Mouse (Mus musculus): ENCODE data around the gene Ykt6. TPM values are rescaled to one million over a fixed set of nuclear protein-coding genes. Genes with fewer than 3 reads are reported as not detected.
"Not testable (repeated sequence)": the region's sequence is repeated elsewhere in the genome, so short reads cannot be mapped to it uniquely, and the experiment has no call there.

Ykt6 gene
- polyA plus RNA-seq, 1 experiment, result 61.1 TPM

DNA sequence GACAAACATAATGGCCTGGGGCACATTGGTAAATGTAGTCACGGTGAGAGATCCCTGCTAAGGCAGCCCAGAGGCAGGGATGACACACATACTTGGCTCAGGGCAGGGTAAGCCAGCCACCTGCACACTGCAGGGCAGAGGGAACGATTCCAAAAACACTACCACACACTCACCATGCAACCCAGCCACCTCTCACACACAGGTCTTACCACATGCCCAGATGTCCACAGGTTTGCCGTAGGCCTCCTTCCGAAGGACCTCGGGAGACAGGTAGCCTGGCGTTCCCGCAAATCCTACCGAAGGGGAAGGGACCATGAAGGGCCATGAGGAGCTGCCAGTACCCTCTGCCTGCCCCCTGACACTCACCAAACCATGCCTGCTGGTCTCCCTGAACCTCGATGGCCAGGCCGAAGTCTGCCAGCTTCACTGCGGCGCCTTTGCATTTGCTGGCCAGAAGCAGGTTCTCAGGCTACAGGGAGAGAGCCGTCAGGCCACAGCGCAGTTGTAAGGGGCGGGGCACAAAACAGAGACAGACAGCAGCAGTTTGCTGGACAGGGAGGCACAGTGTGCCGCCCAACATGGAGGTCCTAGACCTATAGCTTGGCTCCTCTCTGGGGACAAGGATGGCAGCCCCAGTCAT lies 34.6 kb downstream of the Ykt6 start:
- DNase-seq (ENCODE audit: extremely low spot score in 1 of 2, low spot score in 1 of 2), result no peak

- DNase-seq (ENCODE audit: extremely low spot score in 1 of 2, low spot score in 1 of 2), result peak in 1 of 2 experiments; percentile 62
Measured at GRCm38 (mm10) chr11:5990910-5991309, 35.4 kb downstream of the Ykt6 start.

DNA sequence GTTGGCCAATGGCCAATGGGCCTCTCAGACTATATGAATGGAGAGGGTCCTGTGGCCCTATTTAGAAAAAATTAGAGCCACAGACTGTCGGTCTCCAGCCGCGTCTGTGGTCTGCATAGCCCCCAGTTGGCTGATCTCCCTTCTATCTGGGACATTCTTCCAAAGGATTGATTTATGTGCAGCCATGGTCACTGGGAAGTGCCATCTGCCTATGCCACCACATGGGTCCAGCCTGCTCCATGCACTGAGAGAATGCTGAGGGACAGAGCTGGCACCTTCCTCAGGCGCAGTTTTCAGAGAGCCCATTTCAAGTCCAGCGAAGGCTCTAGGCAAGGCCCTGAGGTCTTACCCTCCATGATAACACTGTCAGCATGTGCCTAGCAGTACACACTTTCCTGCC lies 38.7 kb downstream of the Ykt6 start:
- DNase-seq (ENCODE audit: extremely low spot score in 1 of 2, low spot score in 1 of 2), result no peak

GRCm38 (mm10) chr11:5994880-5995279 lies 39.4 kb downstream of the Ykt6 start:
- DNase-seq (ENCODE audit: extremely low spot score in 1 of 2, low spot score in 1 of 2), result no peak

DNA sequence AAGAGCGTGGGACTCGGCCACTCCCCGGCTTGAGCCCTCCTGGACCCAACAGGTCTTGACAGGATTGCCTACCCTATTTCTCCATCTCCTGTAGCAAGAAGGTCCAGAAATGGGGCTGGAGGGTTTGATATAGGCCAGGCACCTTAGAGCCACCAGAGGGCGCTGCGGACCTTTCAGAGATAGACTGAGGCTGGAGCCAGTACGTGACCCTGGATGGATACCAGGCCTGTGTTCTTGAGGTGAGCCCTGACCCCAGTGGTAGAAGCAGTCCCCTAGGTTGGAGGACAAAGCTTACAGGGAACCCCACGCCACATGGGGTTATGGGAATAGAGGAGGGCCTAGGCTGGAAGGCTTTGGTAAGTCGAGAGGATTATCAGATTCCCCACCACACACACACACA lies 40.5 kb downstream of the Ykt6 start:
- peak in 1 of 2 experiments; percentile 91 for DNase-seq (ENCODE audit: extremely low spot score in 1 of 2, low spot score in 1 of 2)

DNA sequence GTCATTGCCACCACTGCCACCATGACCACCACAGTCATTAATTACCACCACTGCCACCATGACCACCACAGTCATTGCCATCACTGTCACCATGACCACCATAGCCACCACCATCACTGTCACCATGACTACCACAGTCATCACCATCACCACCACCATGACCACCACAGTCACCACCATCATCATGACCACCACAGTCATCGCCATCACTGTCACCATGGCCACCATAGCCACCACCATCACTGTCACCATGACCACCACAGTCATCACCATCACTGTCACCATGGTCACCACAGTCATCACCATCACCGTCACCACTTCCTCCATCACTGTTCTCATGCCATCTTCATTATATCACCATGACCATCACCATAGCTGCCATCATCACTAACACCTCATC lies 43.0 kb downstream of the Ykt6 start:
- DNase-seq (ENCODE audit: extremely low spot score in 1 of 2, low spot score in 1 of 2), result no peak

GRCm38 (mm10) chr11:5999832-6000771 lies 44.6 kb downstream of the Ykt6 start:
- DNase-seq (ENCODE audit: extremely low spot score in 1 of 2, low spot score in 1 of 2), result peak; percentile 90

GRCm38 (mm10) chr11:6000961-6001682 lies 45.6 kb downstream of the Ykt6 start:
- no peak for DNase-seq (ENCODE audit: extremely low spot score in 1 of 2, low spot score in 1 of 2)

- DNase-seq (ENCODE audit: extremely low spot score in 1 of 2, low spot score in 1 of 2), result peak in 1 of 2 experiments; percentile 72
Measured at GRCm38 (mm10) chr11:6001981-6002649, 46.6 kb downstream of the Ykt6 start.

DNA sequence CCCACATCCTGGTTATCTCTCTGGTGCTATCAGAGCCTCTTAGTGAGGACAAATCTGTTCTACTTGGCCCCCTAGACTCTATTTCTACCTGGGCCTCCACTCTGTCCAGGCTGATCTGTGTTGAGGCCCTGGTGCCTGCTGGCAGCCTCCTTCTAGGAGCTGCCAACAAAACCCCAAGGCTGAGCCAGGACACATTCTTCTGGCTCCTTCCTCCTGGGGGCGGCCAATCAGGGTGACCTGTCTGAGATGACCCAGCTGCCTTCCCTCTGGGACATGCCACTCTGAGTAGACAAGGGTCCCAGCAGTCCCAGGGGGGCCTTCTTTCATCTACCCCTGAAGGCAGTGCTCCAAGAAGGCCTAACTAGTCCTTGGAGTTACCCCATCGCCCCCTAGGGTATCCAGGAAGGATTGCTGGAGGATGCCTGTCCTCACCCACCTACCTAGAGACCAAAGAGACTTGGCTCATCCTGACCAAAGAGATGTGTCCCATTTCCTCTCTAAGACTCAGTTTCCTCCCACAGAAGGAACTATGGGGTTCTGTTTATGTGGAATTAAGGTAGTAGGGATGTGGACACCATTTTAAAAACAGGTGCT lies 47.6 kb downstream of the Ykt6 start:
- DNase-seq (ENCODE audit: extremely low spot score in 1 of 2, low spot score in 1 of 2), result no peak

DNA sequence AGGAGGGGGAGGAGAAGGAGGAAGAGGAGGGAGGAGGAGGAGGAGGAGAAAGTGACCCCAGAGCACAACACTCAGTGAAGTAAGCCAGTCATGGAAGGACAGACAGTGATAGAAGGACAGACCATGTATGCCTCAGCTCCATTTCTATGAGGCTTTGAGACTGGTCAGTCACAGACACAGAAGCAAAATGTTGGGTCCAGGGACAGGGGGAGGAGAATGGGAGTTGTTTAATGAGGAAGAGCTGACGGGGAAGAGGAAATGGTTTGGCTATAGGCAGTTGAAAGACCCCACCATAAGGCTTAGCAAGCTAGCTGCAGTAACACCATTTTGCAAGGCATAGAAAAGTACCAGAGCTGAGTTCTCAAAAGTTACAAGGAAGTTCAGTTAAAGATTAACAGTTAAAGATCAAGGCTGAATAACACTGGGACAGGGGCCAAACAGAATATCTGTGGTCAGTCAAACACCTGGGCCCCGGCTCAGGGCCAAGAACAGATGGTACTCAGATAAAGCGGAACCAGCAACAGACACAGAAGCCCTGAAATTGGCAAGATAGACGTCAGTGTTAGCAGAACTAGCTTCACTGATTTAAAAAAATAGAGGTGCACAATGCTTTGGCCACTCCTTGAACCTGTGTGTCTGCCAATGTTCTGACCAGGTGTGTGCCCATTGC lies 50.0 kb downstream of the Ykt6 start:
- not testable (repeated sequence) for DNase-seq (ENCODE audit: extremely low spot score in 1 of 2, low spot score in 1 of 2)

DNA sequence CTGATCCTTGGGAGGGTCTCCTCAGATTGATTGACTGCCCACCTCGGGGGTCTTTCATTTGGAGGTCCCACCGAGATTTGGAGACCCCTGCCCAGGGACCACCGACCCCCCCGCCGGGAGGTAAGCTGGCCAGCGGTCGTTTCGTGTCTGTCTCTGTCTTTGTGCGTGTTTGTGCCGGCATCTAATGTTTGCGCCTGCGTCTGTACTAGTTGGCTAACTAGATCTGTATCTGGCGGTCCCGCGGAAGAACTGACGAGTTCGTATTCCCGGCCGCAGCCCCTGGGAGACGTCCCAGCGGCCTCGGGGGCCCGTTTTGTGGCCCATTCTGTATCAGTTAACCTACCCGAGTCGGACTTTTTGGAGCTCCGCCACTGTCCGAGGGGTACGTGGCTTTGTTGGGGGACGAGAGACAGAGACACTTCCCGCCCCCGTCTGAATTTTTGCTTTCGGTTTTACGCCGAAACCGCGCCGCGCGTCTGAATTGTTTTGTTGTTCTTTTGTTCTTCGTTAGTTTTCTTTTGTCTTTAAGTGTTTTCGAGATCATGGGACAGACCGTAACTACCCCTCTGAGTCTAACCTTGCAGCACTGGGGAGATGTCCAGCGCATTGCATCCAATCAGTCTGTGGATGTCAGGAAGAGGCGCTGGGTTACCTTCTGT lies 51.0 kb downstream of the Ykt6 start:
- DNase-seq (ENCODE audit: extremely low spot score in 1 of 2, low spot score in 1 of 2), result not testable (repeated sequence)

- DNase-seq (ENCODE audit: extremely low spot score in 1 of 2, low spot score in 1 of 2), result not testable (repeated sequence)
Measured at GRCm38 (mm10) chr11:6007010-6007778, 51.7 kb downstream of the Ykt6 start.

GRCm38 (mm10) chr11:6007779-6008128 lies 52.3 kb downstream of the Ykt6 start:
- not testable (repeated sequence) for DNase-seq (ENCODE audit: extremely low spot score in 1 of 2, low spot score in 1 of 2)

DNA sequence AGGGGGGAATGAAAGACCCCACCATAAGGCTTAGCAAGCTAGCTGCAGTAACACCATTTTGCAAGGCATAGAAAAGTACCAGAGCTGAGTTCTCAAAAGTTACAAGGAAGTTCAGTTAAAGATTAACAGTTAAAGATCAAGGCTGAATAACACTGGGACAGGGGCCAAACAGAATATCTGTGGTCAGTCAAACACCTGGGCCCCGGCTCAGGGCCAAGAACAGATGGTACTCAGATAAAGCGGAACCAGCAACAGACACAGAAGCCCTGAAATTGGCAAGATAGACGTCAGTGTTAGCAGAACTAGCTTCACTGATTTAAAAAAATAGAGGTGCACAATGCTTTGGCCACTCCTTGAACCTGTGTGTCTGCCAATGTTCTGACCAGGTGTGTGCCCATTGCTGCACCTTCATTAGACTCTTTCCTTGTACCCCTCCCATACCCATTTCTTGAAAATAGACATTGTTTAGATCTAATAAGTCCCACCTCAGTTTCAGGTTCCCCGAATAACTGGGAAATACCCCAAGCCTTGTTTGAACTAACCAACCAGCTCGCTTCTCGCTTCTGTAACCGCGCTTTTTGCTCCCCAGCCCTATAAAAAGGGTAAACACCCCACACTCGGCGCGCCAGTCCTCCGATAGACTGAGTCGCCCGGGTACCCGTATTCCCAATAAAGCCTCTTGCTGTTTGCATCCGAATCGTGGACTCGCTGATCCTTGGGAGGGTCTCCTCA lies 55.4 kb downstream of the Ykt6 start:
- DNase-seq (ENCODE audit: extremely low spot score in 1 of 2, low spot score in 1 of 2), result not testable (repeated sequence)

DNA sequence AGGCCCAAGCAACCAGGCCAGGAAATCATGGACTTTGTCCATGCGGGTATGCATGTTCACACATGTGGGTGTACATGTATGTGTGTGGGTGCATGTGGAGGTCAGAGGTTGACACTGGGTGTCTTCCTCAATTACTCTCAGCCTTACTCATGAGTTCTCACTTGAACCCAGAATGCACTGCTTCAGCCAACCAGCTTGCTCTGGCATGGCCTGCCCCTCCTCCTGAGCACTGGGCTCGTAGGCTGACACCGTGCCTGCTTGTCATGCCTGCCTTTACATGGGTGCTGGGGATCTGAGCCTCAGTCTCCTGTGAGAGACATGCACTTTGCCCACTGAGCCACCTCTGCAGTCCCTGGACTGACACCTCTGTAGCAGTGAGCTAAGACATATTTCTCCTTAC lies 56.4 kb downstream of the Ykt6 start:
- no peak for DNase-seq (ENCODE audit: extremely low spot score in 1 of 2, low spot score in 1 of 2)

- no peak for DNase-seq (ENCODE audit: extremely low spot score in 1 of 2, low spot score in 1 of 2)
Measured at GRCm38 (mm10) chr11:6013359-6013758, 57.9 kb downstream of the Ykt6 start.

DNA sequence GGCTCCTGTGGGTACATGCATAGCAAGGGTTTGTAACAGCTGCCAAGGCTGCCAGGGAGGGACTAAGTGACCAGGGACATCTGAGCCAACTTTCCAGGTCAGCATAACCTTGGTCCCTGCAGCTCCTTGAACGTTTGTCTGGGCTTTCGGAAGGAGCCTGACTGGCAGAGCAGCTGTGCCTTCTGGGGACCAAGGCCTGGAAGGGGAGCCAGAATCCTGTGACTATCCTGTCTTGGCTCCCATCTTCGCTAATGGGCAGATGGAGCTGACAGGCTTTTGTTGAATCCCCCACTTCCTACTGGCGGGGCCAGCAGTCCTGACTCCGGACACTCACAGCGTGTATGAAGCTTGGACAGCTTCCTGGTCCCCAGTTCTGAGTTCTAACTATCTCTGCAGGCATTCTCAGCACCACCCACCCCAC lies 59.5 kb downstream of the Ykt6 start:
- DNase-seq (ENCODE audit: extremely low spot score in 1 of 2, low spot score in 1 of 2), result no peak

Measured in frontal cortex, adult 2 months (tissue).